Mouse (Mus musculus): ENCODE measurements around the gene Kctd14.

Kctd14 gene

DNA sequence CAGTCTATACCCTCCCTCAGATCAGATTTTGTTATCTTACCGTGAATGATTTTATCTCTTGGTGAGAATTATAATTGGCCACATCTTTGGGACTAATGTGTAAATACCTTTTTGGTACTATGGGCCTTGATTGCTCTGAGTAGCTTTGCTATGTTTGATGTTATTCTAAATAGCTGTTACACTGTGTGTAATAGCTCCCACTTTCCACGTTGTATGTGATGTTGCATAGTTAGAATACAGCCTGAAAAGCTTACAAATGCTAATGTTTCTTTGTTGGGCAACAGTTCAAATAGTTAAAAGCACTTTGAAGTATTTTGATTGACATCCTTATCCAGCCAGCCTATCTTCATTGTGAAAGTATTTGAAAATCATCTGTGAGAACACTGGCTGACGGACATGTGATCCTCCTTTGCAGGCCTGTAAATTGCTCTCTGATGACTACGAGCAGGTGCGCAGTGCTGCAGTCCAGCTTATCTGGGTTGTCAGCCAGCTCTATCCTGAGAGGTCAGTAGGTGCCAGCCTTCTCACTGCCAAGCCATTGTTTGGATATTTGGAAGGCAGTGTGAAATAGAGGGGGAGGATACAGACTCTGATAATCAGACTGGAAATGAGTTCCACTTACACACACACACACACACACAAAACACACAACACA is 49.6 kb downstream of the Kctd14 start:
- in situ Hi-C loops (cut with MboI; ENCODE audit: low pct_unique_long_range_greater_than_20kb in 1 of 2, low sequenced_read_pairs in 2 of 2, unreplicated experiment in 1 of 2): no loop called here

Data from mouse embryonic stem cell (cell line).